Mouse (Mus musculus) cerebellum, postnatal 36 days (tissue): ENCODE results near the gene Cmtm4.
A peak's percentile ranks its signal among the peaks of the same experiment; 100 is the strongest.
"Not testable (repeated sequence)": the region's sequence is repeated elsewhere in the genome, so short reads cannot be mapped to it uniquely, and the experiment has no call there.

ENCODE experiments used
- DNase-seq, 2 experiments: peaks; one replicate each; pipeline ENCODE4 v3.0.0; 2021 to 2022; ENCODE audit warnings: mixed read lengths in 2 of 2

Cmtm4 gene

DNA sequence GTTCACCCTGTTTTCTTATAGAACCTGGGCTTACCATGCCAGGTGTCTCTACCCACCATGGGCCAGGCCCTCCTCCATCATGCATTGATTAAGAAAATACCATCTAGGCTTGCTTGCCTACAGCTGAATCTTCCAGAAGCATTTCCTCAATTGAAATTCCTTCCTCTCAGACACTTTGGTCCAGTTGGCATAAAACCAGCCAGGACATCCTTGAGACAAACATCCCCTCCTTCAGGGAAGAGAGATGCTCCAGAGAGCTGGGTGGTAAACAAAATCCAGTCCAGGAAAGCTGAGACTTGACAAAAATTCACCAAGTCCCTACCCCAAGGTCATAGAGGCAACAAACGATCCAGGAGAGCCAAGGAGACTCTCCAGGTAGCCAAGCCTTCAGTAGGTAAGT, 61.4 kb downstream of the Cmtm4 start:
- no peak for DNase-seq

DNA sequence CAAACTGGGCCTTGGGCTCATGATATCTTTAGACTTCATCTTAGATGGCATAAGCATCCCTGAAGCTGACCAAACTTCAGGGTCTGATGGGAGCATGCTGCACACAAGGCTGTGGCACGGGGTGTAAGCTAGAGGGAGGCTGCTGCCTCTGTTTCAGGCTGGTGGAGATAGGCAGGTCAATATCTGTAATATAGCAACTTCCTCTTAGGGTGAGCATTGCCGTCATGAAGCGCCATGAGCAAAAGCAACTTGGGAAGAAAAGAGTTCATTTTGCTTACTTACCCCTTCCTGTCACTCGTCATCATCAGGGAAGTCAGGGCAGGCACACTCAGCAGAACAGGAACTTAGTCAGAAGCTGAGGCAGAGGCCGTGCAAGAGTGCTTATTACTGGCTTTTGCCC, 61.8 kb downstream of the Cmtm4 start:
- no peak for DNase-seq

DNA sequence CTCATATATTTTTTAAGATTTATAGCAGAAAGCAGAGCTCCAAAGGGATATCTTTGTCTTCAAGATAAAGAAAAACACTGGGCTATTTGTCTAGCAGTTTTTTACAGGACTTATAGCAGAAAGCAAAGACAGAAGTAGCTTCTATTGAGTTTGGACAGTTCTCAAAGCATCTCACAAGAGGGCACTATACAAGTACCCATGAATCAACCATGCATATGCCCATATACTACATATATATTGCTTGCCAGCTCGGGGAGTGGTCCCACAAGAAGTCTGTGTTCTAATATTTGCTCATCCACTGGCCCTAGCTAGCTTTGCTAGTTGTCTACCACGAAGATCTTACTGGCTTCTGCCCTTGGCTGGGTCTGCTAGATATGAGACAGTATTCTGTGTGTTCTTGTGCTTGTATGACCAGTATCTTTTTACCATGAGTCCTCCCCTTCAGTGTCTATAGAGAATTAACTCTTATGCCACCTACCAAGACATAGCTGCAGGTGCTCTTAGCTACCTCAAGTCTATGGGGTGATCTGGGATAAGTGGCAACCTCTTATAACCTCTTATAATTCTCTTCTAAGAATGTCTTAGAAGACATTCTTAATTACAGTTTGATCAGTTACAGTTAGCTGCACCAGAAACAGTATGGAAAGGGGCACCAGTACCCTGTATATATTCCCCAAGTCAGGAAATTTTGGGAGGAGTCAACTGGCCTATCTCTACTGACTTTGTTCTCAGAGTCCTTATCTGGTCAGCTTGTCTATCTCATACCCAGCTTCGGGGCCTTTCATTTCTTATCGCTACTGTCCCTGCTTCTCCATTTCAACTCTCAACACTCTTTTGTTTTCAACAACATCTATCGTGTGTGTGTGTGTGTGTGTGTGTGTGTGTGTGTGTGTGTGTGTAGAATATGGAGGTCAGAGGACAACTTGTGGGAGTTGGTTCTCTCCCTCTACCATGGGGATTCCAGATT, 62.7 kb downstream of the Cmtm4 start:
- DNase-seq = no peak

DNA sequence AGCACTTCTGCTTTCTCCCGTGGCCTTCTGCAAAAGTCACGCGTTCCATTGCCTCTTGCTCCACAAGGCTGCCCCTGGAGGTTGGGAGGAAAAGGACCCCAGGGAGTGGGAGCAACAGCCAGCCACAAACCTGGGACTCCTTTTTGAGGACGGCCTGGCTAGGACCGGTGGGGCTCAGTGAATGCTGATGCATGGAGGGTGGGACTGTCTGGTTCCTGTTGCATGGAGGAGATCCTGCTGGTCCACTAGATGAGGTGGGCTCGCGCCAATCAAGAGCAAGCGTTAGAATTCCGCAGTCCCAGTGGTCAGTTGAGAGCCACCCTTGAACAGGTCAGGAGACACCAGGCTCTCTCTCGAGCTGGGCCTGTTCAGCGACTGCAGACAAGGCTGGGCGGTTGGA, 73.7 kb downstream of the Cmtm4 start, which contains the start of gene Cmtm2b:
TSS of gene Cmtm2b (plus strand) at position 301 of the 400 bp plus-strand sequence.
- DNase-seq = not testable (repeated sequence)

DNA sequence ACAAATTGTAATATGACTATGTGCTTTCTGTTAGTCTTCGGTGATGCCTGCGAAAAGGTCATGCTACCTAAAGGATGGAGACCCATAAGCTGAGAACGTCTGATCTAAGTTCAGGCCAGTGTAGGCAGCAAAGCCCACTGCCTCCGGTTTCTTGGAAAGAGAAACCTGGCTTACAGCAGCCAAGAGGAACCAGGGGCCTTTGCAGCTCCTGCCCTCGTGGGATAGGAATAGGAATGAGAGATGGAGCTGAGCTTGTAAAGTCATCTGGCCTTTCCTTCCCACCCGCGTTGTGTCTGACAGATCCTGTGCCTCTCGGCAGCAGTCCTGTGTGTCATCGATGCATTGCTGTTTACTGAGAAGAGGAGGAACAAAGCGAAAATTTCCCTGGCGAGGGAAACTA, 74.3 kb downstream of the Cmtm4 start, which contains the start of gene Gm11020:
TSS of gene Gm11020 (plus strand) at position 301 of the 400 bp plus-strand sequence.
- DNase-seq = not testable (repeated sequence)

DNA sequence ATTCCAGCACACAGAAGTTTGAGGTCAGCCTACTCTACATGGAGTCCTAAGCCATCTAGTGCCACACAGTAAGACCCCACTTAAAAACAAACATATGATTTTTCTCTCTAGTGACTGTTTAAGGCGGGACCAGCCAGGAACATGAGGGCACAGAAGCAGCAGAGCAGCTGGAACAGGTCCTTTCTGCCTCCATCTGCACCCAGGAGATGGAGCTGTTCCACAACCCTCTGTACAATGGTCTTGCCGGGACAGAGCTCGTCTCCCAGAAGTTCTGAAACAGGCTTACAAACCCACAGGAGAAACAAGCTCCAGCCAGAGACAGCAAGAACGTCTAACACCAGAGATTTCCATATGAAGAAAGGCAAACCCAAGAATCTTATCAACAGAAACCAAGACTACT, 82.3 kb downstream of the Cmtm4 start:
- DNase-seq = no peak

DNA sequence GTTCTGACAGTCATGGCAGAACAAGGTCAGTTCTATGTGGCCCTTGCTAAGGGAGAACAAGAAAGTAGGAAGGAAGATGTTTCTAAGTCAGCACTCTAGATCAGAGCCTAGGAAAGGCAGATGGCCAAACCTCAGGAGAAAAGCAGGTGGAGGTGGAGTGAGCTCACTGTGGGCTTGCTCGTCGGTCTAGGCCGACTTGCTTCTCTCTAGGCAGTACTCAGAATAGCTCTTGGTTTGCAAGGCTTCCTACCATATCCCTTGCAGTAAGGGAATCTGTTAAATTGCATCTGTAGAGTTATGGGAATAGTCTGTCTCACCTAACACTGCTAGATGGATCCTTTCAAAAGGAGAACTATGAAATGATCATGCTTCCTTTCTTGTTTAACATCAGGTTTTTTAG, 83.6 kb downstream of the Cmtm4 start:
- DNase-seq = not testable (repeated sequence)

DNA sequence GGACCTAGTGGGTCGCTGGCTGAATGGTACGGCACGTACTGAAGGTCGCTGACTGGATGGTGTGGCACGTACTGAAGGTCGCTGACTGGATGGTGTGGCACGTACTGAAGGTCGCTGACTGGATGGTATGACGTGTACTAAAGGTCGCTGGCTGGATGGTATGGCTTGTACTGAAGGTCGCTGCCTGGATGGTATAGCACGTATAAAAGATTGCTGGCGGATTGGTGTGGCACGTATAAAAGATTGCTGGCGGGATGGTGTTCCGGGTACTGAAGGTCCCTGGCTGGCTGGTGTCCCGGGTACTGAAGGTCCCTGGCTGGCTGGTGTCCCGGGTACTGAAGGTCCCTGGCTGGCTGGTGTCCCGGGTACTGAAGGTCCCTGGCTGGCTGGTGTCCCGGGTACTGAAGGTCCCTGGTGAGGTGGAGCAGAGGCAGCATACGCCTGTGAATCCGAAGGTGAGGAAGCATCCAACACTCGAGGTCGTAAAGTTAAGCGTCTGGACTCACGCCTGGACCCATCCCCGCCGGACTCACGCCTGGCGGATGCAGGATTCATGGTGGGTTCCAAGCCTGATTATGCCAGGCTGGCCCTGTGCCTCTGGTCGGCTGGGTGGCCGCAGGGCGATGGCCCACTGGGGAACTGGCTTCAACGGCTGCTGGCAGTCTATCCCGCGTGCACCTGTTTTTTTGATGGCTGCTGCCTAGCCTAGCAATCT, 86.0 kb downstream of the Cmtm4 start, which contains the start of the genes Gm45711 and Cmtm1:
TSS of gene Gm45711 (minus strand) at position 641 of the 715 bp plus-strand sequence.
TSS of gene Cmtm1 (minus strand) at position 705 of the 715 bp plus-strand sequence.
- DNase-seq = peak; percentile 25 to 29

DNA sequence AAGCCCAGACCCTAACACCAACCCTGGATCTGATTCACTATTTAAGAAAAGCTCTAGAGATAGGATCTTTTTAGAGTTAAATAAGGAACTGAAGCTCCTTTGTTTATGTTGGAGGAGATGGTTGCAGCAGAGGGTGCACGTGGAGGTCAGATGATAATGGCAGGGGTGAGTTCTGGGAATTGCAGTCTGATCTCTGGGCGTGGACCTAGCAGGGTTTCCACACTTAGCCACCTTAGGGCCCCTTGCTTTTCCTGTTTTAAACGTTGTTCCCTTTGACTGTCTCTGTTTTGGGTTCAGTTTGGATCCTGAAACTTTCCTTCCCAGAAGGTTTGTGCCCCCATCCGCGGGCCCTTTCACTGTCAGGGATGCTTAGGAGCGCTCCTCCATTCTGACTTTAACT, 87.3 kb downstream of the Cmtm4 start:
- DNase-seq = not testable (repeated sequence)

DNA sequence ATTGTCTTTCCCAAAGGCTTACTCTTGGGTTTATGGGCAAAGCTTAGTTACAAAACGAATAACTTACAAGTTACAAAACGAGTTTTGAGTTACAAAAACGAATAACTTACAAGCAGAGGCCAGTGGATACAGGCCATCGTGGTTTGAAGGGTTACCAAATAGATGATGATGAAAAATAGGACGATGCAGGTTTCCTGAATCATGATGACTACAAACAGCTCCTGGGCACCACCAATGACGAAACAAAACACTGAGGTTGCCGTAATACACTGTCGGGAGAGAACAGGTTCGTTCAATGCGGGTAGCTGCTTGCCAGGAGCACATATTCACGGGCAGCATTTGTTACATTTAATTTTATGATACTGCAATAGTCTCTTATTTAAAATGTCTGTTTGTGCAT, 90.6 kb downstream of the Cmtm4 start:
- DNase-seq = no peak

DNA sequence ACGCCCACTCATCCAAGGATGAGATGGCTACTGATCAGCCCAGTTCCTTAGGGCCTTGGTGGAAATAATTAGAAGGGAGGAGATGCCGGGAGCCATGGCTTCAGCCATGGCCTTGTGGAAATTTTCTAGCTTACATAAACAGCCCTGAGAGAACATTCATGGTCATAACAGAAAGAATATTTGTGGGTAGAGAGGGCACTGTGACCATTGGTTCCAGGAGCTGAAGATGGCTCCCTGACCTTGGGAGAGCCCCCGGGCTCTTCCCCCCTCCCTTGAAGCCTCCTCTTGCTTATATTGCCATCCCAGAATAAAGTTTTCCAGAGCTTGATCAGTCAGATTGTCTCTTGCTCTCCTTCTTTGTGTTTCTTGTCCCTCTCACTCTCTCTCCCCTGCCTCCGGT, 93.1 kb downstream of the Cmtm4 start:
- not testable (repeated sequence) for DNase-seq

DNA sequence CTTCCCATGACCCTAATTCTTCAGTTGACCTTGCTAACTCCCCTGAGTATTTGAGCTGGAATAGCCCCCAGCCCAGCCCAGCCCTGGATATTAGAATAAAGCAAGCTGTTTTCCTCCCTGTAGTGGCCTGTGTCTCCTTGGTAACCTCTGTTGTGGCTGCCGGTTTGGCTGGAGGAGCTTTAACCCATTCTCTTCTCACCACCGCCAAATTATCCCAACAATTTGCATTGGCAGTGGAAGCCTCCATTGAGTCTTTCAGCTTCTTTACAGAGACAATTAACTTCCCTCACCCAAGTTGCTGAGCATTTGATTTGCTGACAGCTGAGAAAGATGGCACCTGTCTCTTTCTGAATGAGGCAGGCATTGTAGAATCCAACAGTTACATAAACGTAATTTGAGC, 94.0 kb downstream of the Cmtm4 start:
- not testable (repeated sequence) for DNase-seq
